Mouse (Mus musculus) embryo, embryonic 10 days (tissue): ENCODE measurements around the gene Mrtfb.

Source experiments
- DNase-seq: peaks from one replicate; pipeline ENCODE4 v3.0.0-alpha.2; 2015; ENCODE audit warnings: low spot score

Mrtfb gene

GRCm38 (mm10) chr16:13437770-13438372 is 181.6 kb downstream of the Mrtfb start:
- DNase-seq: peak; percentile 80

GRCm38 (mm10) chr16:13440468-13440867 is 184.2 kb downstream of the Mrtfb start:
- DNase-seq: peak; percentile 63

GRCm38 (mm10) chr16:13443764-13444163 is 187.5 kb downstream of the Mrtfb start:
- DNase-seq: no peak

- no peak for DNase-seq
Observed at GRCm38 (mm10) chr16:13445461-13445860, 189.2 kb downstream of the Mrtfb start.

GRCm38 (mm10) chr16:13446488-13446887 is 190.2 kb downstream of the Mrtfb start:
- DNase-seq: no peak

- DNase-seq: no peak
Observed at GRCm38 (mm10) chr16:13446971-13447283, 190.6 kb downstream of the Mrtfb start.

GRCm38 (mm10) chr16:13447284-13448050 is 191.2 kb downstream of the Mrtfb start:
- DNase-seq: peak; percentile 35

- peak; percentile 36 for DNase-seq
Observed at GRCm38 (mm10) chr16:13448051-13448705, 191.9 kb downstream of the Mrtfb start.

- DNase-seq: no peak
Observed at GRCm38 (mm10) chr16:13448706-13449090, 192.4 kb downstream of the Mrtfb start.

- no peak for DNase-seq
Observed at GRCm38 (mm10) chr16:13449491-13449890, 193.2 kb downstream of the Mrtfb start.

GRCm38 (mm10) chr16:13450831-13451230 is 194.6 kb downstream of the Mrtfb start:
- no peak for DNase-seq

- DNase-seq: no peak
Observed at GRCm38 (mm10) chr16:13451991-13452390, 195.7 kb downstream of the Mrtfb start.

GRCm38 (mm10) chr16:13452661-13453060 is 196.4 kb downstream of the Mrtfb start:
- DNase-seq: no peak

GRCm38 (mm10) chr16:13454026-13454600 is 197.8 kb downstream of the Mrtfb start:
- DNase-seq: peak; percentile 22

GRCm38 (mm10) chr16:13455560-13455959 is 199.3 kb downstream of the Mrtfb start:
- DNase-seq: no peak

GRCm38 (mm10) chr16:13458556-13458955 is 202.3 kb downstream of the Mrtfb start:
- no peak for DNase-seq

- no peak for DNase-seq
Observed at GRCm38 (mm10) chr16:13460071-13460470, 203.8 kb downstream of the Mrtfb start.

- no peak for DNase-seq
Observed at GRCm38 (mm10) chr16:13460777-13461408, 204.6 kb downstream of the Mrtfb start.

- no peak for DNase-seq
Observed at GRCm38 (mm10) chr16:13464662-13465061, 208.4 kb downstream of the Mrtfb start.
